Mouse (Mus musculus): Measurements from ENCODE around the gene Ubp1.
A peak's percentile ranks its signal among the peaks of the same experiment; 100 is the strongest.

GRCm38 (mm10) chr9:113968967-113969366, 38.2 kb downstream of the Ubp1 start:
- TF ChIP-seq USF1 (IDR thresholded peaks at IDR 0.05; ENCODE audit: low read depth) (no peak), POLR2A (IDR thresholded peaks at IDR 0.05; ENCODE audit: insufficient read length, low read depth) (no peak), MAX (IDR thresholded peaks at IDR 0.05; ENCODE audit: low read depth) (no peak), CEBPB (IDR thresholded peaks at IDR 0.05; ENCODE audit: insufficient read depth, poor library complexity, severe bottlenecking) (no peak), POLR2AphosphoS2 (IDR thresholded peaks at IDR 0.05; ENCODE audit: insufficient read length, low read depth) (peak; percentile 48), MYOG (IDR thresholded peaks at IDR 0.05; ENCODE audit: control insufficient read depth in 1 of 3, insufficient read depth in 1 of 3, insufficient read length in 2 of 3, low read depth in 2 of 3) (no peak), TCF12 (IDR thresholded peaks at IDR 0.05; ENCODE audit: insufficient read depth, poor library complexity, severe bottlenecking) (no peak)
